Mouse (Mus musculus) embryonic facial prominence, embryonic 12.5 days (tissue): ENCODE results near the gene Tmem184a. TPM values are rescaled to one million over a fixed set of nuclear protein-coding genes. Genes with fewer than 3 reads are reported as not detected.

Experiments
- ATAC-seq: fragments of 200-750 bp; cut with Nextera tagmentation; 2 replicates; pipeline ENCODE4 v1.8.0; 2017; ENCODE audit not compliant: insufficient number of reproducible peaks, insufficient read depth, low FRiP score, low TSS enrichment
- H3K27ac ChIP-seq: fragments of 300-500 bp; sonication (generic); 2 replicates; pipeline ENCODE4 v1.5.1; 2016; ENCODE audit warnings: mild to moderate bottlenecking
- H3K27me3 ChIP-seq: fragments of 300-500 bp; sonication (generic); 2 replicates; pipeline ENCODE4 v1.6.1; 2016; ENCODE audit warnings: mild to moderate bottlenecking, moderate library complexity
- H3K36me3 ChIP-seq: fragments of 300-500 bp; sonication (generic); 2 replicates; pipeline ENCODE4 v1.6.1; 2016; ENCODE audit warnings: mild to moderate bottlenecking
- H3K4me1 ChIP-seq: fragments of 300-500 bp; sonication (generic); 2 replicates; pipeline ENCODE4 v1.6.1; 2016
- H3K4me2 ChIP-seq: fragments of 300-500 bp; sonication (generic); replicated peaks from 2 replicates; pipeline ENCODE4 v1.6.1; 2016; ENCODE audit warnings: mild to moderate bottlenecking, moderate library complexity
- H3K4me3 ChIP-seq: fragments of 300-500 bp; sonication (generic); 2 replicates; pipeline ENCODE4 v1.5.1; 2016; ENCODE audit warnings: mild to moderate bottlenecking
- H3K9ac ChIP-seq: fragments of 300-500 bp; sonication (generic); 2 replicates; pipeline ENCODE4 v1.6.1; 2016; ENCODE audit warnings: mild to moderate bottlenecking, moderate library complexity
- H3K9me3 ChIP-seq: fragments of 300-500 bp; sonication (generic); 2 replicates; pipeline ENCODE4 v1.6.1; 2016; ENCODE audit warnings: mild to moderate bottlenecking, moderate library complexity
- WGBS: fragments of 180-500 bp; shearing (Covaris S2); methylation state at CpG from one replicate; pipeline ENCODE4 v1.1.7; 2016; 5-methylcytosine and 5-hydroxymethylcytosine counted together
- polyA plus RNA-seq: library from polyadenylated mRNA; unstranded; fragments of >200 nt; fragmentation: Nextera tagmentation; extraction: Ambion mirVana; gene quantifications from 2 replicates; pipeline ENCODE4 v1.2.1, GENCODE M21; 2016

Tmem184a gene
- polyA plus RNA-seq, 1 experiment from 2014 or later: 1.8 TPM

GRCm38 (mm10) chr5:139791227-139792158 lies 28.2 kb downstream of the Tmem184a start, which contains the start of gene Mafk:
TSS of gene Mafk (plus strand) at chr5:139791513.
- H3K4me3 ChIP-seq: peak within 1 kb of the TSS; percentile 72
- no peaks in the 10 kb centered on the region for H3K36me3 ChIP-seq
- peaks cover 17% of the 10 kb centered on the region; the same call in 1 of the 2 replicates for H3K4me1 ChIP-seq
- 0 out of 2 replicates have a peak within 1 kb of the TSS, but pooled peaks have one; percentile 8 for H3K27ac ChIP-seq
- ATAC-seq: peak; percentile 87
- under 1% methylated on average over 90 of the region's 92 CpGs for WGBS
- peaks cover 3% of the 10 kb centered on the region; the same call in 1 of the 2 replicates for H3K27me3 ChIP-seq
- H3K9me3 ChIP-seq: no peaks in the 10 kb centered on the region
- H3K9ac ChIP-seq: peak within 1 kb of the TSS; percentile 63
- peak within 1 kb of the TSS; percentile 97 for H3K4me2 ChIP-seq

- no peak overlapping the region for H3K9ac ChIP-seq
- ATAC-seq: no peak
- H3K4me3 ChIP-seq: no peak overlapping the region
- H3K9me3 ChIP-seq: no peaks in the 10 kb centered on the region
- H3K4me1 ChIP-seq: peaks cover 10% of the 10 kb centered on the region; the same call in 1 of the 2 replicates
- peaks cover 3% of the 10 kb centered on the region; the same call in 1 of the 2 replicates for H3K27me3 ChIP-seq
- H3K27ac ChIP-seq: no peak overlapping the region
- H3K36me3 ChIP-seq: no peaks in the 10 kb centered on the region
- no peak overlapping the region for H3K4me2 ChIP-seq
- WGBS: 51% methylated on average over 4 of the region's 4 CpGs
Observed at GRCm38 (mm10) chr5:139789466-139789865, 30.3 kb downstream of the Tmem184a start.

GRCm38 (mm10) chr5:139781406-139781805 lies 38.3 kb downstream of the Tmem184a start:
- 86% methylated on average over 8 of the region's 8 CpGs for WGBS
- Histone ChIP-seq H3K36me3 (no peaks in the 10 kb centered on the region), H3K27ac (no peak overlapping the region), H3K9ac (no peak overlapping the region), H3K27me3 (no peaks in the 10 kb centered on the region), H3K4me3 (no peak overlapping the region), H3K4me1 (no peaks in the 10 kb centered on the region), H3K9me3 (no peaks in the 10 kb centered on the region), H3K4me2 (no peak overlapping the region)
- no peak for ATAC-seq

GRCm38 (mm10) chr5:139776966-139777365 lies 42.8 kb downstream of the Tmem184a start:
- H3K9ac ChIP-seq: no peak overlapping the region
- peaks cover 22% of the 10 kb centered on the region for H3K36me3 ChIP-seq
- no peaks in the 10 kb centered on the region for H3K27me3 ChIP-seq
- no peak overlapping the region for H3K4me2 ChIP-seq
- H3K27ac ChIP-seq: no peak overlapping the region
- peaks cover 7% of the 10 kb centered on the region for H3K4me1 ChIP-seq
- H3K4me3 ChIP-seq: no peak overlapping the region
- 92% methylated on average over 5 of the region's 5 CpGs for WGBS
- ATAC-seq: no peak
- no peaks in the 10 kb centered on the region for H3K9me3 ChIP-seq

GRCm38 (mm10) chr5:139775216-139775926 lies 44.3 kb downstream of the Tmem184a start, which contains the start of gene Ints1:
TSS of gene Ints1 (minus strand) at chr5:139775674.
- under 1% methylated on average over 55 of the region's 55 CpGs for WGBS
- peak within 1 kb of the TSS; percentile 90 for H3K9ac ChIP-seq
- H3K4me1 ChIP-seq: peaks cover 7% of the 10 kb centered on the region
- peak within 1 kb of the TSS; percentile 93 for H3K4me2 ChIP-seq
- peak; percentile 80 for ATAC-seq
- no peaks in the 10 kb centered on the region for H3K9me3 ChIP-seq
- peaks cover 38% of the 10 kb centered on the region for H3K36me3 ChIP-seq
- H3K27ac ChIP-seq: peak within 1 kb of the TSS; percentile 52; the same call in 1 of the 2 replicates
- H3K27me3 ChIP-seq: no peaks in the 10 kb centered on the region
- H3K4me3 ChIP-seq: peak within 1 kb of the TSS; percentile 100

GRCm38 (mm10) chr5:139768216-139768615 lies 51.5 kb downstream of the Tmem184a start:
- H3K27me3 ChIP-seq: no peaks in the 10 kb centered on the region
- no peak overlapping the region for H3K9ac ChIP-seq
- peaks cover 100% of the 10 kb centered on the region for H3K36me3 ChIP-seq
- H3K4me3 ChIP-seq: no peak overlapping the region
- no peaks in the 10 kb centered on the region for H3K4me1 ChIP-seq
- WGBS: 95% methylated on average over 8 of the region's 8 CpGs
- no peak overlapping the region for H3K27ac ChIP-seq
- ATAC-seq: no peak
- no peak overlapping the region for H3K4me2 ChIP-seq
- no peaks in the 10 kb centered on the region for H3K9me3 ChIP-seq

- Histone ChIP-seq H3K4me3 (no peak overlapping the region), H3K36me3 (peaks cover 100% of the 10 kb centered on the region), H3K4me1 (no peaks in the 10 kb centered on the region), H3K27me3 (no peaks in the 10 kb centered on the region), H3K9me3 (no peaks in the 10 kb centered on the region), H3K4me2 (no peak overlapping the region), H3K27ac (no peak overlapping the region), H3K9ac (no peak overlapping the region)
- no peak for ATAC-seq
- WGBS: 73% methylated on average over 11 of the region's 11 CpGs
Observed at GRCm38 (mm10) chr5:139764296-139764695, 55.4 kb downstream of the Tmem184a start.

GRCm38 (mm10) chr5:139758096-139758495 lies 61.6 kb downstream of the Tmem184a start:
- Histone ChIP-seq H3K9me3 (no peaks in the 10 kb centered on the region), H3K4me3 (no peak overlapping the region), H3K4me1 (no peaks in the 10 kb centered on the region), H3K9ac (no peak overlapping the region), H3K27me3 (no peaks in the 10 kb centered on the region), H3K36me3 (peaks cover 100% of the 10 kb centered on the region), H3K4me2 (no peak overlapping the region), H3K27ac (no peak overlapping the region)
- ATAC-seq: no peak
- 86% methylated on average over 16 of the region's 16 CpGs for WGBS

- 92% methylated on average over 2 of the region's 2 CpGs for WGBS
- ATAC-seq: no peak
- no peaks in the 10 kb centered on the region for H3K4me1 ChIP-seq
- H3K27ac ChIP-seq: no peak overlapping the region
- H3K36me3 ChIP-seq: peaks cover 100% of the 10 kb centered on the region
- no peaks in the 10 kb centered on the region for H3K27me3 ChIP-seq
- H3K4me2 ChIP-seq: no peak overlapping the region
- H3K4me3 ChIP-seq: no peak overlapping the region
- no peaks in the 10 kb centered on the region for H3K9me3 ChIP-seq
- H3K9ac ChIP-seq: no peak overlapping the region
Observed at GRCm38 (mm10) chr5:139756586-139756985, 63.1 kb downstream of the Tmem184a start.

- Histone ChIP-seq H3K27me3 (no peaks in the 10 kb centered on the region), H3K4me2 (no peak overlapping the region), H3K4me3 (no peak overlapping the region), H3K9me3 (no peaks in the 10 kb centered on the region), H3K36me3 (peaks cover 100% of the 10 kb centered on the region), H3K27ac (no peak overlapping the region), H3K4me1 (no peaks in the 10 kb centered on the region), H3K9ac (no peak overlapping the region)
- 96% methylated on average over 12 of the region's 12 CpGs for WGBS
- no peak for ATAC-seq
Observed at GRCm38 (mm10) chr5:139756135-139756534, 63.6 kb downstream of the Tmem184a start.

GRCm38 (mm10) chr5:139754753-139755152 lies 65.0 kb downstream of the Tmem184a start:
- WGBS: 33% methylated on average over 12 of the region's 12 CpGs
- no peak overlapping the region for H3K9ac ChIP-seq
- H3K36me3 ChIP-seq: peaks cover 94% of the 10 kb centered on the region
- no peak overlapping the region for H3K4me2 ChIP-seq
- no peak overlapping the region for H3K4me3 ChIP-seq
- no peaks in the 10 kb centered on the region for H3K27me3 ChIP-seq
- no peaks in the 10 kb centered on the region for H3K4me1 ChIP-seq
- H3K27ac ChIP-seq: no peak overlapping the region
- H3K9me3 ChIP-seq: no peaks in the 10 kb centered on the region
- no peak for ATAC-seq
